Comparison of ENCODE assay signal across 22 mouse cellular contexts in genomic region chr11:76525646-76526351, GRCm38 (mm10).
DNase-seq lines count a peak whose midpoint lies in the region; ATAC-seq and TF ChIP-seq lines count a peak whose summit lies in the region.
"Had no signal": no experiment of that assay in that cellular context is flagged by ENCODE, and none has a peak within 500 bp of the region (broad histone marks: within the 10 kb centered on the region; RNA-seq: fewer than 3 reads in every experiment).

No protein-coding gene starts in this region.

- TF ChIP-seq POLR2A in limb, embryonic 14.5 days (IDR thresholded peaks at IDR 0.05; ENCODE audit: borderline replicate concordance, extremely low read depth, insufficient read depth, insufficient read length): no peak

- peak; percentile 37 for DNase-seq in embryo, embryonic 11 days
- DNase-seq in embryo, embryonic 10.5 days (ENCODE audit: low spot score): no peak
- DNase-seq in kidney, postnatal 25 days: no peak
- DNase-seq in thymus, postnatal 0 days (ENCODE audit: low spot score): peak; percentile 40
- no peak for DNase-seq in thymus, postnatal 14 days
- peak; percentile 56 for DNase-seq in limb, embryonic 14.5 days (ENCODE audit: low spot score)
- DNase-seq in liver, postnatal 0 days: no peak
- DNase-seq: gastrocnemius, postnatal 10 days; right cerebral cortex, postnatal 25 days had no signal

- no peak for TF ChIP-seq EP300 in liver, postnatal 0 days (IDR thresholded peaks at IDR 0.05; ENCODE audit: low read depth)

- no peak overlapping the region for H3K4me2 ChIP-seq in kidney, embryonic 15.5 days
- no peak overlapping the region; the same call in 1 of the 2 replicates for H3K4me2 ChIP-seq in limb, embryonic 14.5 days (replicated peaks; ENCODE audit: low read depth, low read length, severe bottlenecking)
- H3K4me2 ChIP-seq in liver, postnatal 0 days (ENCODE audit: low read depth, low read length): no peak overlapping the region
- H3K4me2 ChIP-seq: forebrain, embryonic 15.5 days; heart, embryonic 15.5 days; hindbrain, embryonic 12.5 days; limb, embryonic 15.5 days; liver, embryonic 13.5 days; midbrain, embryonic 13.5 days; neural tube, embryonic 13.5 days; stomach, embryonic 15.5 days had no signal

- no peaks in the 10 kb centered on the region; the same call in 1 of the 2 replicates for H3K36me3 ChIP-seq in kidney, embryonic 15.5 days
- no peaks in the 10 kb centered on the region for H3K36me3 ChIP-seq in limb, embryonic 14.5 days (ENCODE audit: control insufficient read depth, insufficient read depth, low read length)
- H3K36me3 ChIP-seq in liver, postnatal 0 days (replicated peaks; ENCODE audit: insufficient read depth, low read length): no peaks in the 10 kb centered on the region
- H3K36me3 ChIP-seq: forebrain, embryonic 15.5 days; heart, embryonic 15.5 days; hindbrain, embryonic 12.5 days; limb, embryonic 15.5 days; liver, embryonic 13.5 days; neural tube, embryonic 13.5 days; stomach, embryonic 15.5 days had no signal

- H3K4me1 ChIP-seq in kidney, embryonic 15.5 days: peaks cover 54% of the 10 kb centered on the region
- peaks cover 17% of the 10 kb centered on the region for H3K4me1 ChIP-seq in limb, embryonic 14.5 days (ENCODE audit: control insufficient read depth, insufficient read depth, low read length)
- H3K4me1 ChIP-seq in liver, postnatal 0 days (ENCODE audit: insufficient read depth): no peaks in the 10 kb centered on the region
- H3K4me1 ChIP-seq: liver, embryonic 13.5 days had no signal

- H3K27me3 ChIP-seq in kidney, embryonic 15.5 days: no peaks in the 10 kb centered on the region
- no peaks in the 10 kb centered on the region for H3K27me3 ChIP-seq in limb, embryonic 14.5 days (ENCODE audit: control insufficient read depth, insufficient read depth, low read length)
- H3K27me3 ChIP-seq in liver, postnatal 0 days (ENCODE audit: insufficient read depth, low read length): no peaks in the 10 kb centered on the region
- H3K27me3 ChIP-seq: CH12.LX; forebrain, embryonic 15.5 days; heart, embryonic 15.5 days; hindbrain, embryonic 12.5 days; limb, embryonic 15.5 days; liver, embryonic 13.5 days; midbrain, embryonic 13.5 days; neural tube, embryonic 13.5 days; stomach, embryonic 15.5 days had no signal

- WGBS in kidney, embryonic 15.5 days: 50% methylated on average over 4 of the region's 4 CpGs
- 16% methylated on average over 4 of the region's 4 CpGs for WGBS in limb, embryonic 14.5 days
- 82% methylated on average over 4 of the region's 4 CpGs for WGBS in liver, postnatal 0 days (ENCODE audit: insufficient replicate concordance)

- peak overlapping the region; percentile 67 for H3K27ac ChIP-seq in kidney, embryonic 15.5 days
- H3K27ac ChIP-seq in limb, embryonic 14.5 days (replicated peaks; ENCODE audit: low read depth, low read length): no peak overlapping the region
- H3K27ac ChIP-seq in liver, postnatal 0 days (ENCODE audit: low read depth): no peak overlapping the region
- H3K27ac ChIP-seq: forebrain, embryonic 15.5 days; heart, embryonic 15.5 days; hindbrain, embryonic 12.5 days; limb, embryonic 15.5 days; liver, embryonic 13.5 days; macrophage; midbrain, embryonic 13.5 days; neural tube, embryonic 13.5 days; stomach, embryonic 15.5 days had no signal

- TF ChIP-seq CTCF in liver, postnatal 0 days (IDR thresholded peaks at IDR 0.05; ENCODE audit: low read depth): no peak

- no peak overlapping the region for H3K4me3 ChIP-seq in kidney, embryonic 15.5 days (replicated peaks)
- no peak overlapping the region for H3K4me3 ChIP-seq in limb, embryonic 14.5 days (replicated peaks; ENCODE audit: low read length)
- no peak overlapping the region for H3K4me3 ChIP-seq in liver, postnatal 0 days (ENCODE audit: low read depth, low read length)
- H3K4me3 ChIP-seq: forebrain, embryonic 15.5 days; heart, embryonic 15.5 days; hindbrain, embryonic 12.5 days; limb, embryonic 15.5 days; liver, embryonic 13.5 days; midbrain, embryonic 13.5 days; neural tube, embryonic 13.5 days; stomach, embryonic 15.5 days had no signal

- H3K9me3 ChIP-seq in kidney, embryonic 15.5 days (replicated peaks): no peaks in the 10 kb centered on the region
- no peaks in the 10 kb centered on the region for H3K9me3 ChIP-seq in limb, embryonic 14.5 days (ENCODE audit: control insufficient read depth, low read length)
- H3K9me3 ChIP-seq in liver, postnatal 0 days (ENCODE audit: low read length): no peaks in the 10 kb centered on the region
- H3K9me3 ChIP-seq: forebrain, embryonic 15.5 days; heart, embryonic 15.5 days; hindbrain, embryonic 12.5 days; limb, embryonic 15.5 days; liver, embryonic 13.5 days; midbrain, embryonic 13.5 days; neural tube, embryonic 13.5 days; stomach, embryonic 15.5 days had no signal

- no peak overlapping the region for H3K9ac ChIP-seq in kidney, embryonic 15.5 days
- no peak overlapping the region for H3K9ac ChIP-seq in limb, embryonic 14.5 days (ENCODE audit: low read depth, low read length, severe bottlenecking)
- H3K9ac ChIP-seq in liver, postnatal 0 days (replicated peaks): no peak overlapping the region
- H3K9ac ChIP-seq: forebrain, embryonic 15.5 days; heart, embryonic 15.5 days; hindbrain, embryonic 12.5 days; limb, embryonic 15.5 days; liver, embryonic 13.5 days; midbrain, embryonic 13.5 days; neural tube, embryonic 13.5 days; stomach, embryonic 15.5 days had no signal

- ATAC-seq in kidney, embryonic 15.5 days (replicated peaks; ENCODE audit: low FRiP score): peak; percentile 72
- ATAC-seq in limb, embryonic 14.5 days (ENCODE audit: low FRiP score, low read depth): peak; percentile 72
- no peak for ATAC-seq in liver, postnatal 0 days
- ATAC-seq: activated CD4-positive, CD25-positive, alpha-beta regulatory T cell, adult 4 months; inflammation-experienced regulatory T-cells, adult 6 months; midbrain, embryonic 13.5 days had no signal

Comparison
In these comparisons a context has a peak if more than half of its experiments do, and no peak if none do; other contexts are left out.
1. DNase-seq: peak in embryo, embryonic 11 days (single experiment), thymus, postnatal 0 days (single experiment) and limb, embryonic 14.5 days (single experiment); none in embryo, embryonic 10.5 days (single experiment), kidney, postnatal 25 days (0 of 2), thymus, postnatal 14 days (single experiment) and liver, postnatal 0 days (single experiment).